Mouse (Mus musculus) E14TG2a.4 (cell line): ENCODE measurements around the gene Synrg.

Experiments used
- H3K27me3 ChIP-seq: 2 replicates; pipeline ENCODE4 v1.6.1; 2014; ENCODE audit warnings: low read length, control low read depth; ENCODE audit not compliant: insufficient read depth
- H3K36me3 ChIP-seq: 2 replicates; pipeline ENCODE4 v1.6.1; 2014; ENCODE audit warnings: low read length, control low read depth; ENCODE audit not compliant: insufficient read depth
- H3K4me1 ChIP-seq: replicated peaks from 2 replicates; pipeline ENCODE4 v1.6.1; 2014; ENCODE audit warnings: low read depth, low read length, control low read depth
- H3K4me3 ChIP-seq: replicated peaks from 2 replicates; pipeline ENCODE4 v1.5.1; 2014; ENCODE audit warnings: mild to moderate bottlenecking, low read length
- H3K9me3 ChIP-seq: 2 replicates; pipeline ENCODE4 v1.6.1; 2014; ENCODE audit warnings: low read length, control low read depth
- CTCF ChIP-seq: conservative IDR thresholded peaks from 2 replicates; pipeline ENCODE4 v1.5.1; 2014; ENCODE audit warnings: low read length
- NANOG ChIP-seq: IDR thresholded peaks from 2 replicates; pipeline ENCODE4 v1.6.1; 2014; ENCODE audit warnings: borderline replicate concordance, low read length, mixed read lengths
- POU5F1 ChIP-seq: IDR thresholded peaks from 2 replicates; pipeline ENCODE4 v1.6.1; 2014; ENCODE audit warnings: low read length, borderline replicate concordance

Gene Synrg

GRCm38 (mm10) chr11:84090572-84090971, 126.3 kb downstream of the Synrg start:
- Histone ChIP-seq H3K27me3 (no peaks in the 10 kb centered on the region), H3K4me1 (peaks cover 13% of the 10 kb centered on the region; the same call in 1 of the 2 replicates), H3K36me3 (peaks cover 95% of the 10 kb centered on the region), H3K4me3 (no peak overlapping the region), H3K9me3 (no peaks in the 10 kb centered on the region)
- no peak for TF ChIP-seq NANOG
- TF ChIP-seq POU5F1 = no peak
- no peak for TF ChIP-seq CTCF
